Mouse (Mus musculus) MEL (cell line): Measurements from ENCODE around the gene Myct1.

Experiments
- BHLHE40 ChIP-seq: IDR thresholded peaks from 2 replicates; pipeline ENCODE4 v1.6.1; 2012; ENCODE audit warnings: low read depth, mild to moderate bottlenecking, inconsistent platforms, low read length, improper control_type of control experiment, borderline replicate concordance
- CTCF ChIP-seq, 3 experiments: IDR thresholded peaks in 2 of 3; conservative IDR thresholded peaks in 1 of 3; 2 replicates each; pipeline ENCODE4 v1.5.1; 2011 to 2012; ENCODE audit warnings: low read length in 3 of 3, low read depth in 2 of 3, mild to moderate bottlenecking in 2 of 3, improper control_type of control experiment in 1 of 3, inconsistent platforms in 1 of 3, mixed read lengths in 1 of 3, moderate library complexity in 1 of 3; ENCODE audit not compliant: control insufficient read depth in 1 of 3, insufficient read depth in 1 of 3, poor library complexity in 1 of 3, severe bottlenecking in 1 of 3
- ELF1 ChIP-seq: IDR thresholded peaks from 2 replicates; pipeline ENCODE4 v1.6.1; 2014; ENCODE audit warnings: low read depth, mild to moderate bottlenecking, inconsistent platforms, low read length, improper control_type of control experiment, moderate library complexity
- EP300 ChIP-seq, 2 experiments: IDR thresholded peaks; 2 replicates each; pipeline ENCODE4 v1.6.1; 2011; ENCODE audit warnings: improper control_type of control experiment in 2 of 2, low read length in 2 of 2, low read depth in 1 of 2, mild to moderate bottlenecking in 1 of 2
- ETS1 ChIP-seq: IDR thresholded peaks from 2 replicates; pipeline ENCODE4 v1.6.1; 2012; ENCODE audit warnings: low read depth, mild to moderate bottlenecking, inconsistent platforms, low read length, improper control_type of control experiment, moderate library complexity
- GATA1 ChIP-seq: IDR thresholded peaks from 2 replicates; pipeline ENCODE4 v1.6.1; 2011; ENCODE audit warnings: low read depth, low read length, improper control_type of control experiment
- POLR2A ChIP-seq, 2 experiments: IDR thresholded peaks; 2 replicates each; pipeline ENCODE4 v1.6.1; 2011 to 2012; ENCODE audit warnings: low read length in 2 of 2, mild to moderate bottlenecking in 2 of 2, control low read depth in 1 of 2, improper control_type of control experiment in 1 of 2, low read depth in 1 of 2, moderate library complexity in 1 of 2; ENCODE audit not compliant: control insufficient read depth in 1 of 2, insufficient read depth in 1 of 2, poor library complexity in 1 of 2
- POLR2AphosphoS2 ChIP-seq: IDR thresholded peaks from 2 replicates; pipeline ENCODE4 v1.6.1; 2011; ENCODE audit warnings: low read length, improper control_type of control experiment
- ZMIZ1 ChIP-seq: IDR thresholded peaks from 2 replicates; pipeline ENCODE4 v1.6.1; 2012; ENCODE audit warnings: low read depth, mild to moderate bottlenecking, inconsistent platforms, low read length, improper control_type of control experiment, moderate library complexity

DNA sequence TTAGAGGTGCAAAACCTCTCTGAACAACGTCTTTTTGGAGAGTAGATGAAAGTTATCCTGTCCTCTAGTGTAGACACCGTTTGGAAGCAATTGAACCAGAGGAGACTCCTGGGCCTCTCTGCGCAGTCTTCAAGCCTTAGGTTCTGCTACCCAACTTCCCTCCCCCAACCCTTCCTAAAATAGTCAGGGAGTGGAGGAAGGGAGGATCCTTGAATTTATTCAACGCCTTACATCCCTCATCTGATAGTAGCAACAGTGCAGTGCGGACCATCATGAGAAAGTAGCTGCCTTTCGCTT, 43.8 kb upstream of the Myct1 start:
- TF ChIP-seq POLR2AphosphoS2 (no peak), ELF1 (no peak), POLR2A (IDR thresholded peaks at IDR 0.05; ENCODE audit: control insufficient read depth in 1 of 2, insufficient read depth in 1 of 2, low read depth in 1 of 2, low read length in 2 of 2, poor library complexity in 1 of 2) (no peak), CTCF (IDR thresholded peaks at IDR 0.05 in 2 of 3, conservative IDR thresholded peaks at IDR 0.05 in 1 of 3; ENCODE audit: control insufficient read depth in 1 of 3, insufficient read depth in 1 of 3, low read depth in 2 of 3, low read length in 3 of 3, poor library complexity in 1 of 3, severe bottlenecking in 1 of 3) (no peak), EP300 (IDR thresholded peaks at IDR 0.05; ENCODE audit: low read depth in 1 of 2, low read length in 2 of 2) (no peak), BHLHE40 (no peak), GATA1 (no peak), ZMIZ1 (no peak), ETS1 (no peak)
